Mouse (Mus musculus): ENCODE measurements at regions not wholly inside any gene's neighbourhood (a gene's known extent, or its start where the extent isn't known, plus 50 kb on each side); places are given as distances from the start of the nearest gene placed in this dataset.

DNA sequence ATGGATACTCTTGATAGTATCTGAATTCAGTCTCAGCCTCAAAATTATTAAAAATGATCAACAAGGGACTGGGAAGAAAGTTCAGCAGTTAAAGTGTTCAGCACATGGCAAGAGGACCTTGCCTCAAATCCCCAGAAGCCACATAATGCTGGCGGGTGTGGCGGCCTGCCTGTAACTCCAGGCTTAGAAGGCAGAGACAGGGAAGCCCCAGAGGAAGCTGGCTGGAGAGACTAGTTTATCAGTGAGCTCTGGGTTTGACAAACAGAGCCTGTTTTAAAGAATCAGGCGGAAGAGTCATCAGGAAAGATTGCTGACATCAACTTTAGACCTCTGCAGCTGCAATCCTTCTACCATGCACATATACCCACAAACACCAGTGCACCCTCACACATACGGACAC, 52.1 kb upstream of the Fyn start:
- DNase-seq, result no peak

- DNase-seq, result no peak
Measured at GRCm38 (mm10) chr10:39315434-39316174, 53.1 kb upstream of the Fyn start.

DNA sequence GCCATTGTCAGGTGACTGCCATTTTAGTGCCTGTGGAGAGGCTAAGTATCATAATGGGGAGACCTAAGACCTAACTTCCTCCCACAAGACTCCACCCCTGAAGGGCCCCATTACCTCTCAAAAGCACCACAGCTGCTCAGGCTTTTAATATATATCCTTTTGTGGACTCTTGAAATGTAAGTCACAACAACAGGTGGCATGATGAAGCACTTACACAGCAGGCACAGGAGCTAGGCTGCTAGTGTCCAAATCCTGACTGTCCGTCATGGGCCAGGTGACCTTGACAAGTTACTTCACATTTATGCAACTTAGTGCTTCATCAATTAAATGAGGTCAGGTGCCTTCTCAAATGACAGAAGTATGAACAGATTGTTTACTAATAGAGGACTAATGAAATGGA, 57.2 kb upstream of the Fyn start:
- no peak for DNase-seq

- no peak for DNase-seq
Measured at GRCm38 (mm10) chr10:39308535-39308934, 60.1 kb upstream of the Fyn start.

GRCm38 (mm10) chr10:39292703-39293496, 75.8 kb upstream of the Fyn start:
- no peak for DNase-seq

DNA sequence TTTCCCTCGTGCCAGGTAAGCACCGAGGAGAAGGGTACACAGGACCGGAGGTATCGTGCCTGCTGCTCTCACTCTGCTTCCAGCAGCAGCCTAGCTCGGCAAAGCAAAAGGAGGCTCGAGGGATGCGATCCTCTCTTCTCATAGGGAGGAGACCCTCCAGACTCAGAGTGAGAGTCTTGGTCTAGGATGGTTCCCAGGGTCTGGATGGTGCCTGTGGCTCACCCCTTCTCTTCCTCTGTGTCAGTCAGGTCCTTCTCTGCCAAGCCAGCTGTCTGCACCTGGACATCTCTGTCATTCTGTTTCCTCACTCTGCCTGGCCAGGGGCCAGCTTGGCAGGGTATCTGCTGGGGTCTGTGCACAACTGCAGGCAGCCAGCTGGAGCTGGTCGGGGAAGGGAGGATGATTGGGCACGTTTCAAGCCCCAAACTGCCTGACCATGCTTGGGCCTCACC, 76.9 kb upstream of the Fyn start:
- DNase-seq, result peak; percentile 23 to 44

- DNase-seq, result peak; percentile 13 to 17
Measured at GRCm38 (mm10) chr10:39291134-39291746, 77.4 kb upstream of the Fyn start.

DNA sequence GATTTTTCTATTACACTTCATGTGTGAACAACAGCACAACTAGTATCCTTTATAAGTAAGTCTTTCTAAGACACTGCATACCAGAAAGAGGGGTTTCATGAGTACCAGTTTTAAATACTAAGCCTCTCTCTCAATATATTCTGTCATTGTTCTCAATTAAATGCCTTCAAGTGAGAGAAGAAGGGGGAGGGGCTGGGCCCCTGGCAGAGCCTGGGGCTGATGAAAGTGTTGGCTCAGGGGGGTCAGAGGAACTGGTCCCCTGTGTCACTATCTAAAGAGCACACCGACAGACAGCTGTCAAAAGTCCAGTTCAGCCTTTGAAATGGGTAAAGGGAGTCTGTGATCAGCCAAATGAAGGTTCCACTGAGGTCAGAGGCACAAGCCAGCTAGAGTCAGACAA, 78.4 kb upstream of the Fyn start:
- no peak for DNase-seq

GRCm38 (mm10) chr10:39280366-39281000, 88.2 kb upstream of the Fyn start:
- DNase-seq, result no peak

GRCm38 (mm10) chr10:39274202-39274601, 94.5 kb upstream of the Fyn start:
- no peak for DNase-seq

DNA sequence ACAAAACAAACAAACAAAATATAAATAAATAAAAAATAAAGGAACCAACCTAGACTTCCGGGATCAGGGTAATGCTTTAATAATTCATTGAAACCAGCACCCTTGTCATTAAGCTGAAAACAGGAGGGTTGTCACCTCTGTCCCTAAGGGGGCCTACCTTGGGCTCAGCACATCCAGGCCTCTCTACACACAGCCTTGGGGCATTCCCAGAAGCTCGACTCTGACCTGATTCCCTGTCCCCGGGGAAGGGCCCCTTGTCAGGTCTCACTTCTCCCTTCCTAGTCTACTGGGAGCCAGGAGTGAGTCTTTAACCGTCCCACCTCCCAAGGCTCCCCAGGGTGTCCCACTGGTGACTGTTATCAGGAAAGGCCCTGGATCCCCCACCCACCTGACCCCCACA, 95.2 kb upstream of the Fyn start:
- DNase-seq, result no peak

DNA sequence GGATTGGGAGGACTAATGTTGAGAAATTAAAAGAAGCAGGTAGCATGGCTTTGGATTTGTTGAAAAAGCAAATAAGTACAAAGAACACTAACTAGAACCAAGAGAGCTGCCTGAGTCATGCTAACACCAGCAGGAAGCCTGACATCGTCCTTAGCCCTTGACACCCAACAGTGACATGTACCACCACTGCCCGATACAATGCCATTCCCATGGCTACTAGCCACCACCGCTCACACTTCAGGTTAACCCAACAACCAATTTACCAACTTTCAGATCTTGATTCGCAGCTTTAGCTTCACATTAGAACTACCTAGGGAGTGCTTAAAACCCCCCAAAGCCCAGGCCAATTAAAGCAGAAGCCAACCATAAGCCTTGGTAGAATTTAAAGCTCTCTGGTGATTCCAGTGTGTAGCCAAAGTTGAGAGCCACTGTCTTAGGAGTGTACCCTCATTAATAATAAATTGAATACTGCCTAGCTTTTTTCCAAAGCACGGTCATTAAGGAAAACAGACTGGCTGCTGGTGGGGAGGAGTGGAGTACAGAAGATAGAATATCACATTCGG, 96.2 kb upstream of the Fyn start:
- no peak for DNase-seq

DNA sequence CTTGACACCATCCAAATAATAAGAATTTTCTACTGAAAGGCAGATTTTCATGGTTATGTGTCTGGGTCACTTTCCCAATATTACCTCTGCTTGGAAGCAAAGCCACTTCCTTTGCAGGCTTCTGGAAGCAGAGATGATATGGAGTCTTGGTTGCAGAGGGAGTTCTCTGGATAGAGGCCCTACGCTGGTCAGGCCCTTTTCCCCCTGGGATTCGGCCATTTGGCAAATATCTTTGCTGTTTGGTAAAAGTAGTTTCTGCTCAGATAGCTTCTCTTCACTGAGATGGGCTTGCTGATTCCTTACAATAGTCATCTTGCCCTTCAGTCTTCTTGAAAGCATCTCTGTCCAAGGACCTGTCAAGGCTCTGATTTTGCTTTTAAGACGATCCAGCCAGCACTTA, 98.2 kb upstream of the Fyn start:
- DNase-seq, result no peak

DNA sequence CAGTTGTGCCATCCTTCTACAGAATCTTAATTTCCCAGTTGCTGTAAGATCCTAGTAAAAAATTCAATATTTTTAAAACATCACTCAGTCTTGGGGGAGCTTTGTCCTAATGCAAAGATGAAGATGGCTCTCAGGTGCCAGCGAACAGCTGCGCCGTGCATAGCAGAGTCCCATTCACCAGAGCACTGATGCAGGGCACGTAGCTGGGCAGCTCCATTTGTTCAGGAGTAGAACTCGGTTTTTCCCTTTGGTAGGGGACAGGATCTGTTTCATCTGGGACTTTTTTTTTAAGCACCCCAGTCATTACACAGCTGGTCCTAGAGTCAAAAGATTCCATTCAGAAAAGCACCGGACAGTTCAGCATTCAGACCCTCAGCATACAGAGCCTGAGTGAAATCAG, 101.4 kb upstream of the Fyn start:
- DNase-seq, result no peak

DNA sequence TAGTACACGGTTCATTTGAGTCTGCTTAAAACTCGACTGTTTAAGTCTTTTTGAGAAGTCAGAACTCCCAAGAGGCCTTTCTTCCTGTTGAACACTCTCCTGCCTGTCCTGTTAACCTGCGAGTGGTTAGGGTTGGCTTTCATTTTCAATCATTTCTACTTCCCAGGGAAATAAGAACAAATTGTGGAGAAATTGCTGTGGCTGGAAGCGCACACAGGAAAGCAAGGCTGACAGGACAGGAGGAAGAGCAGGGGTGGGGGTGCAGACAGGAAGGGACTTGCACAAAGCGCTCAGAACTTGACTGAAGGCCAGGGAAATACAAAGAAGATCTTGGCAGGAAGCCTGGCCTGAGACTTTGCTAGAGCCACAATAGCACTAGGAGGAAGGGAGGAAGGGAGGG, 102.2 kb upstream of the Fyn start:
- peak; percentile 78 to 86 for DNase-seq

- DNase-seq, result no peak
Measured at GRCm38 (mm10) chr10:39262466-39262865, 98.9 kb upstream of the Ccn6 start.

DNA sequence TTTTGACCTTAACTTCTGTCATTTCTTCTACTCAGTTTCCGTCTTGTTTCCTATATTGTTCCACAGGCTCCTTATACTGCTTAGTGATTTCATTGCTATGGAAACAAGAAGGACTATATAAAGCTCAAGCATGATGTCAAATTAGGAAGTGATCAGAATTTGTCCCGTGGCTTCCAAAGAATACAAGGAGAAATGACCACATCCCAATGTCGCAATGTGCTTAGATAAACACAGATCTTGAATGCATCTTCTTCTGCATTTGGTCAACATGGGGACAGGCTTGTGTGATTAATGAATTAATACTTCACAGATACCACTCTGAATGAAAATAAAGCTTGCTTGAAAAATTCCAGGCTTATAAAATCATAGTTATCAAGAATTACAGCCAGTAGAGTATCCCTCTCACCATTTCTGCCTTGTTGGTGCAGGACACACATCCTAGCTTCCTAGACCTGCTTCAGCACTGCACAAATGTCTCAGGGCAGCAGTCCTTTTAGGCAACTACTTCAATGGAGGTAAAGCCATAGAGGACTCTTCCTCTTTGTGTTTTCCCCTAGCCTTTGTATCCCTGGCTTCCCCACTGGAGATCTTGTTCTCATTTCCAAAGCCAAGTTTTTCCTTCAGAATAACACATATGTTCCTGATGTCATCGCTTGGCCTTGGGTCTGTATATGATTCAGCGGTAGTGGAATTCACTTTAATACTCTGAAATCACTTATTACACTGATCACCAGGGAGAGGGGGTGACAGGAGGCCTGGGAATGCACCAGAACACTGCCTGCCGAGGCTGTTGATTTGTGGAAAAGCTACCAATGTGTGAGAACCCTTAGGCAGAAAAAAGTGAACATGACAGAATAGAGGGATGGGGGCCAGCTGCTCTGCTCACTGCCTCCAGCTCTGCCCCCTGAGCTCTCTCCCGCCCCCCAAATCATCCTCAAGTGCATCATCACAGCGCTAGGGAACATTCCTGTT, 97.9 kb upstream of the Ccn6 start:
- DNase-seq, result no peak

DNA sequence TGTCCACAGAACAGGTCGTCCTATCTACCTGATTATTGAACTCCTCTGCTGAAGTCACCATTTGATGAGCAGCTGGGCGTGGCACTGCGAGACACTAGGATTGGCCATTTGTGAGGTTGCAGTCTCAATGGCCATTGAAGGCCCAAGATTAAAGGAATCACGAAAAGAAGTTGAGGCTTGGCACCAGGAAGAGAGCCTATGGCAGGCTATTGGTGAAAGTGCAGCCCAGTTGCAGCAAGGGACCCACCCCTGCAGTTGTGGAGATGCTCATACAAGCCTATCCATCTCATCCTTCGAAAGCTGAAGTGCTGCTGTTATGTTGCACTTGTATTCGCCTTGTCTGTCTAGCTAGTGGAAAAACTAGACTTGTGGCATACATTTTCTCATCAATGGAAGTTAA, 96.5 kb upstream of the Ccn6 start:
- no peak for DNase-seq

- DNase-seq, result no peak
Measured at GRCm38 (mm10) chr10:39257371-39258154, 94.0 kb upstream of the Ccn6 start.

GRCm38 (mm10) chr10:39254561-39254960, 91.0 kb upstream of the Ccn6 start:
- no peak for DNase-seq

GRCm38 (mm10) chr10:39250039-39250438, 86.4 kb upstream of the Ccn6 start:
- DNase-seq, result no peak

Data from lung, adult 18-20 months (tissue).